Mouse (Mus musculus) limb, embryonic 10.5 days (tissue): ENCODE data around the gene Rbfox3. TPM values are rescaled to one million over a fixed set of nuclear protein-coding genes. Genes with fewer than 3 reads are reported as not detected.

Experiments
- DNase-seq: peaks from one replicate; pipeline ENCODE4 v3.0.0-alpha.2; 2017; ENCODE audit warnings: low spot score
- H3K27ac ChIP-seq: fragments of 300-500 bp; sonication (generic); 2 replicates; pipeline ENCODE4 v1.5.1; 2016; ENCODE audit warnings: mild to moderate bottlenecking
- H3K27me3 ChIP-seq: fragments of 300-500 bp; sonication (generic); 2 replicates; pipeline ENCODE4 v1.6.1; 2016; ENCODE audit warnings: low read depth, mild to moderate bottlenecking; ENCODE audit not compliant: poor library complexity, severe bottlenecking
- H3K36me3 ChIP-seq: fragments of 300-500 bp; sonication (generic); 2 replicates; pipeline ENCODE4 v1.6.1; 2016; ENCODE audit warnings: mild to moderate bottlenecking, moderate library complexity
- H3K4me1 ChIP-seq: fragments of 300-500 bp; sonication (generic); 2 replicates; pipeline ENCODE4 v1.6.1; 2016
- H3K4me3 ChIP-seq: fragments of 300-500 bp; sonication (generic); 2 replicates; pipeline ENCODE4 v1.5.1; 2016; ENCODE audit warnings: mild to moderate bottlenecking, moderate library complexity
- H3K9me3 ChIP-seq: fragments of 300-500 bp; sonication (generic); replicated peaks from 2 replicates; pipeline ENCODE4 v1.6.1; 2016; ENCODE audit warnings: mild to moderate bottlenecking
- whole genome bisulfite sequencing: fragments of 180-500 bp; shearing (Covaris S2); methylation state at CpG from one replicate; pipeline ENCODE4 v1.1.7; 2016; 5-methylcytosine and 5-hydroxymethylcytosine counted together
- polyA plus RNA-seq: library from polyadenylated mRNA; unstranded; fragments of >200 nt; fragmentation: Nextera tagmentation; extraction: Ambion mirVana; gene quantifications from 2 replicates; pipeline ENCODE4 v1.2.1, GENCODE M21; 2016

The Rbfox3 gene
- polyA plus RNA-seq, 1 experiment from 2014 or later: 1.7 TPM

- no peak for DNase-seq
- H3K36me3 ChIP-seq: no peaks in the 10 kb centered on the region
- peaks cover 43% of the 10 kb centered on the region for H3K27me3 ChIP-seq
- H3K4me3 ChIP-seq: no peak overlapping the region
- H3K27ac ChIP-seq: no peak overlapping the region
- H3K9me3 ChIP-seq: no peaks in the 10 kb centered on the region
- H3K4me1 ChIP-seq: peaks cover 11% of the 10 kb centered on the region; the same call in 1 of the 2 replicates
- 80% methylated on average over 2 of the region's 2 CpGs for WGBS
Measured at GRCm38 (mm10) chr11:118605570-118605969, 305.8 kb downstream of the Rbfox3 start.

- no peak for DNase-seq
- WGBS: 74% methylated on average over 6 of the region's 6 CpGs
- Histone ChIP-seq H3K4me1 (peaks cover 7% of the 10 kb centered on the region; the same call in 1 of the 2 replicates), H3K36me3 (no peaks in the 10 kb centered on the region), H3K9me3 (no peaks in the 10 kb centered on the region), H3K27ac (no peak overlapping the region), H3K4me3 (no peak overlapping the region), H3K27me3 (peaks cover 39% of the 10 kb centered on the region)
Measured at GRCm38 (mm10) chr11:118604206-118604605, 307.2 kb downstream of the Rbfox3 start.

- peaks cover 34% of the 10 kb centered on the region for H3K27me3 ChIP-seq
- peaks cover 7% of the 10 kb centered on the region; the same call in 1 of the 2 replicates for H3K4me1 ChIP-seq
- no peaks in the 10 kb centered on the region for H3K36me3 ChIP-seq
- peak; percentile 87 for DNase-seq
- no peaks in the 10 kb centered on the region for H3K9me3 ChIP-seq
- WGBS: 3% methylated on average over 10 of the region's 10 CpGs
- H3K27ac ChIP-seq: no peak overlapping the region
- no peak overlapping the region for H3K4me3 ChIP-seq
Measured at GRCm38 (mm10) chr11:118603126-118603525, 308.3 kb downstream of the Rbfox3 start.

GRCm38 (mm10) chr11:118601484-118601883, 309.9 kb downstream of the Rbfox3 start:
- DNase-seq: no peak
- WGBS: 66% methylated on average over 9 of the region's 9 CpGs
- H3K27me3 ChIP-seq: peaks cover 34% of the 10 kb centered on the region
- H3K4me1 ChIP-seq: peaks cover 7% of the 10 kb centered on the region; the same call in 1 of the 2 replicates
- no peak overlapping the region for H3K27ac ChIP-seq
- no peaks in the 10 kb centered on the region for H3K36me3 ChIP-seq
- no peak overlapping the region for H3K4me3 ChIP-seq
- H3K9me3 ChIP-seq: no peaks in the 10 kb centered on the region

- Histone ChIP-seq H3K4me3 (no peak overlapping the region), H3K4me1 (peaks cover 7% of the 10 kb centered on the region; the same call in 1 of the 2 replicates), H3K27me3 (peaks cover 34% of the 10 kb centered on the region), H3K36me3 (no peaks in the 10 kb centered on the region), H3K27ac (no peak overlapping the region), H3K9me3 (no peaks in the 10 kb centered on the region)
- DNase-seq: no peak
- WGBS: 3% methylated on average over 9 of the region's 9 CpGs
Measured at GRCm38 (mm10) chr11:118600168-118600567, 311.2 kb downstream of the Rbfox3 start.

- no peak overlapping the region for H3K4me3 ChIP-seq
- H3K9me3 ChIP-seq: no peaks in the 10 kb centered on the region
- peaks cover 34% of the 10 kb centered on the region for H3K27me3 ChIP-seq
- WGBS: 66% methylated on average over 5 of the region's 5 CpGs
- H3K36me3 ChIP-seq: no peaks in the 10 kb centered on the region
- no peak for DNase-seq
- H3K4me1 ChIP-seq: peaks cover 7% of the 10 kb centered on the region; the same call in 1 of the 2 replicates
- no peak overlapping the region for H3K27ac ChIP-seq
Measured at GRCm38 (mm10) chr11:118598726-118599125, 312.7 kb downstream of the Rbfox3 start.

- no peaks in the 10 kb centered on the region for H3K4me1 ChIP-seq
- DNase-seq: peak; percentile 97
- H3K27me3 ChIP-seq: no peaks in the 10 kb centered on the region
- WGBS: 5% methylated on average over 15 of the region's 15 CpGs
- H3K9me3 ChIP-seq: no peaks in the 10 kb centered on the region
- H3K27ac ChIP-seq: no peak overlapping the region
- H3K36me3 ChIP-seq: no peaks in the 10 kb centered on the region
- no peak overlapping the region for H3K4me3 ChIP-seq
Measured at GRCm38 (mm10) chr11:118584826-118585225, 326.6 kb downstream of the Rbfox3 start.

GRCm38 (mm10) chr11:118583989-118584388, 327.4 kb downstream of the Rbfox3 start:
- H3K27me3 ChIP-seq: no peaks in the 10 kb centered on the region
- DNase-seq: no peak
- H3K4me3 ChIP-seq: no peak overlapping the region
- no peaks in the 10 kb centered on the region for H3K36me3 ChIP-seq
- no peak overlapping the region for H3K27ac ChIP-seq
- no peaks in the 10 kb centered on the region for H3K9me3 ChIP-seq
- WGBS: 89% methylated on average over 1 of the region's 1 CpGs
- no peaks in the 10 kb centered on the region for H3K4me1 ChIP-seq

- Histone ChIP-seq H3K9me3 (no peaks in the 10 kb centered on the region), H3K27ac (no peak overlapping the region), H3K4me3 (no peak overlapping the region), H3K27me3 (no peaks in the 10 kb centered on the region), H3K36me3 (no peaks in the 10 kb centered on the region), H3K4me1 (no peaks in the 10 kb centered on the region)
- whole genome bisulfite sequencing: 87% methylated on average over 8 of the region's 8 CpGs
- no peak for DNase-seq
Measured at GRCm38 (mm10) chr11:118583573-118583972, 327.8 kb downstream of the Rbfox3 start.

GRCm38 (mm10) chr11:118581019-118581418, 330.4 kb downstream of the Rbfox3 start:
- Histone ChIP-seq H3K4me3 (no peak overlapping the region), H3K27ac (no peak overlapping the region), H3K4me1 (no peaks in the 10 kb centered on the region), H3K9me3 (no peaks in the 10 kb centered on the region), H3K27me3 (peaks cover 20% of the 10 kb centered on the region; the same call in 1 of the 2 replicates), H3K36me3 (no peaks in the 10 kb centered on the region)
- 54% methylated on average over 4 of the region's 4 CpGs for WGBS
- DNase-seq: no peak

- Histone ChIP-seq H3K9me3 (no peaks in the 10 kb centered on the region), H3K27me3 (peaks cover 34% of the 10 kb centered on the region), H3K4me1 (no peaks in the 10 kb centered on the region), H3K27ac (no peak overlapping the region), H3K4me3 (no peak overlapping the region), H3K36me3 (no peaks in the 10 kb centered on the region)
- WGBS: 85% methylated on average over 8 of the region's 8 CpGs
- no peak for DNase-seq
Measured at GRCm38 (mm10) chr11:118579622-118580021, 331.8 kb downstream of the Rbfox3 start.

- Histone ChIP-seq H3K4me3 (no peak overlapping the region), H3K36me3 (no peaks in the 10 kb centered on the region), H3K27ac (no peak overlapping the region), H3K9me3 (no peaks in the 10 kb centered on the region), H3K27me3 (peaks cover 57% of the 10 kb centered on the region), H3K4me1 (no peaks in the 10 kb centered on the region)
- DNase-seq: no peak
- 64% methylated on average over 15 of the region's 15 CpGs for WGBS
Measured at GRCm38 (mm10) chr11:118577271-118577670, 334.1 kb downstream of the Rbfox3 start.

- 70% methylated on average over 8 of the region's 8 CpGs for WGBS
- Histone ChIP-seq H3K27ac (no peak overlapping the region), H3K4me1 (no peaks in the 10 kb centered on the region), H3K9me3 (no peaks in the 10 kb centered on the region), H3K36me3 (no peaks in the 10 kb centered on the region), H3K27me3 (peaks cover 64% of the 10 kb centered on the region), H3K4me3 (no peak overlapping the region)
- no peak for DNase-seq
Measured at GRCm38 (mm10) chr11:118576611-118577010, 334.8 kb downstream of the Rbfox3 start.

GRCm38 (mm10) chr11:118574418-118574817, 337.0 kb downstream of the Rbfox3 start:
- H3K4me3 ChIP-seq: no peak overlapping the region
- H3K27me3 ChIP-seq: peaks cover 86% of the 10 kb centered on the region
- peaks cover 10% of the 10 kb centered on the region for H3K4me1 ChIP-seq
- no peaks in the 10 kb centered on the region for H3K9me3 ChIP-seq
- 87% methylated on average over 5 of the region's 5 CpGs for WGBS
- no peak for DNase-seq
- no peaks in the 10 kb centered on the region for H3K36me3 ChIP-seq
- H3K27ac ChIP-seq: no peak overlapping the region
